Mouse (Mus musculus): ENCODE measurements around the gene Gdap1l1.

The Gdap1l1 gene

GRCm38 (mm10) chr2:163463251-163463769, 25.0 kb downstream of the Gdap1l1 start:
- no peak for DNase-seq (ENCODE audit: low spot score in 2 of 2)

- DNase-seq (ENCODE audit: low spot score in 2 of 2): no peak
Observed at GRCm38 (mm10) chr2:163463998-163464397, 25.7 kb downstream of the Gdap1l1 start.

DNA sequence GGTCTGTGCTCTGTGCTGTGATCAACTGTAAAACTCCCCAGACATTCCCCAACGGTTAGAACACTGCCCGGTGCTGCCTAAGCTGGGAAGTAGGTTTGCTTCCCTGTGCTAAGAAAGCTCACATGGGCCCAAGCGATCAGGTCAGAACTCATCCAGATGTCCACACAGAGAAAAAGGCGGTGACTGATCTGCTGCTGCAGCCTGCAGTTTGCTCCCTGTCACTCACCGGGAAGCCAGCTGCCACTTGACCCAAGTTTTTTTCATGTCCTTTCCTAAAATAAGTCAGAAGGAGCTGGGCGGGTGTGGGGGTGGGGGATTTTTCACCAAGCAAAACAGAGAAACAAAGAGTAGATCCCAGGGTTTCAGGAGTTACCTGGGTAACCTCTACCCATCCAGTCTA, 26.3 kb downstream of the Gdap1l1 start:
- no peak for DNase-seq (ENCODE audit: low spot score in 2 of 2)

- no peak for DNase-seq (ENCODE audit: low spot score in 2 of 2)
Observed at GRCm38 (mm10) chr2:163466771-163467170, 28.5 kb downstream of the Gdap1l1 start.

DNA sequence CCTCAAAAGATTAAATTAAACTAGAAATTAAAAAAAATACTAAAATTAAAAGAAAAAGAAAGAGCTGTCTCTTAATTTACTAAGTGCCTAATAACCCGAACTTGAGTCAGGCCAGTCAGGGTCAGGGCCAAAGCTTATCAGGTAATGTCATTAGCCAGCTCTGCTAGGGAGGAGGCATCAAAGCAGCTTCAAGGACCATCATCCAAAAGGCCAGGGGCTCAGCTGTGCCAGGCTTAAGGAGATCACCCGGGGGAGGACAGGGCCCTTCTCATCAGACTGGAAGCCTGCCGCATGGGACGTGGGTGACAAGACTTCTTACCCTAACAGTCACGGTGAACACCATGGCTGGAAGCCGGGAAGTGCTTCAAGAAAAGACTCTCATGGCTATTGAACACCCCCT, 29.3 kb downstream of the Gdap1l1 start:
- DNase-seq (ENCODE audit: low spot score in 2 of 2): no peak

DNA sequence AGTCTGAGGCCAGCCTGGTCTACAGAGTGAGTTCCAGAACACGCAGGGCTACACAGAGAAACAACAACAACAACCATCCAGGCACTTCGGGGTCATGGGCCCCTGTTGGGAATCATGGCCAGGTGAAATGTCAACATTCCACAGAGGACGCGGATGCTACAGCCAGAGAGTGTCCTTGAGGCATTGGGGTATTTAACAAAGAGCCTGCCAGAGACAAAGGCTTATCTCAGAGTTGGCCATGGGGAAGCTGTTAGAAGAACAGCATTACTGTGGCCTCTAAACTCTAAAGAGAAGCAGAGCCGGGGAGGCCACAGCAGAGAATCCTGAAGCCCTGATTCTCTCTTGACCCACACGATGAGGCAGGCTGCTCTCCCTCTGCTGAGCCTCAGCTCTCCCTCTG, 30.6 kb downstream of the Gdap1l1 start:
- no peak for DNase-seq (ENCODE audit: low spot score in 2 of 2)

GRCm38 (mm10) chr2:163469711-163470110, 31.4 kb downstream of the Gdap1l1 start:
- DNase-seq (ENCODE audit: low spot score in 2 of 2): no peak

DNA sequence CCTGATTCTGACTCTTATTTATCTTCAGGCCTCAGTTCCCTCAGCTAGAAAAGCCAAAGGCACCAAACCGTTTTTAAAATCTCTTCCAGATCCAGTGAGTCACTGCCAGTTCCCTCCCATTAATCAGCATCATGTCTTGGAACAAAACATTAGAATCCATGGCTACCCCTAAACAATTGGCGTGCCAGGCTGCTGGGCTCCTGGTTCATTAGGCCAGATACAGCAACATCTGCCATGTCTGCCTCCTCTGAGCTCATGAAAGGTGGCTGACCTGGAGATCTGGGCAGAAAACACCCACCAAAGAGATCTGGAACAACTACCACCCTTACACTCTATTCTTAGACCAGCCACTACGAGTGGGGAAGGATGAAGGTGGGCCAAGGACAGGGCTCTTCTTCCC, 32.9 kb downstream of the Gdap1l1 start:
- DNase-seq (ENCODE audit: low spot score in 2 of 2): peak in 1 of 2 experiments; percentile 41

DNA sequence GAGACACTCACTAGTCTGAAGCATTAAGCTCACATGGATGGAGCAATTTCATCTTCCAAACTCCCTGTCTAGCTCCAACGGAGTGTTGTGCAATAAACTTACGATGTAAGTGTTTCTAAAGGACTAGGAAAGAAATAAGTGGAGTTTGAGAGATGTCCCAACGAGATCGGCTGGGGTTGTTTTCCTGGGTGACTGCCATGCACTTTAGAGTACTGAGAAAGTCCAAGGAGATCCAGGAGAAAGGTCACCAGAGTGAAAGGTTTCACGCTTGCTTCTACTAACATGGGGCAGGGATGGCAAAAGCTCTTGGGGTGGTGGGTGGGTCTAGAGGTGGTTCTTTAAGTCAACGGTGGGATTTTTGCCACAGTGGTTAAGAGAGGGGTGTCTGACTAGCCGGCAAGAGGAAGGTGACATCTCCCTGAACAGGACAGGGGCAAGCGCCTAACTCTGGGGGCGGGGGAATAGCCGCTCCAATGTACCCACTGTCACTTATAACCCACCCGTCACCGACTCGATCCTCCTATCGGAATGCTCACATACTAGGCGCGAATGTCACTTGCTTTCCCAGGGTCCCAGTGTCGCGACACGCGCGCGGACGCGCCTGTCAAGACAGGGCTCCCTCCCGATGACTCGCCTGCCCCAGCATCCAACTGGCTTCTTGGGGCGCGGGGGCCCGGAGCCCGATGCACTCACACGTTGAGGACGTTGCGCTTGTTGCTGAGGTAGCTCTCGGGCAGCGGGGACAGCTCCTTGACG, 33.6 kb downstream of the Gdap1l1 start:
- DNase-seq (ENCODE audit: low spot score in 2 of 2): peak in 1 of 2 experiments; percentile 52

GRCm38 (mm10) chr2:163472466-163472851, 34.2 kb downstream of the Gdap1l1 start, which contains the start of gene Fitm2:
Fitm2 (minus strand) TSS chr2:163472629.
- peak; percentile 95 to 96 for DNase-seq (ENCODE audit: low spot score in 2 of 2)

GRCm38 (mm10) chr2:163480191-163480825, 42.0 kb downstream of the Gdap1l1 start:
- no peak for DNase-seq (ENCODE audit: low spot score in 2 of 2)

DNA sequence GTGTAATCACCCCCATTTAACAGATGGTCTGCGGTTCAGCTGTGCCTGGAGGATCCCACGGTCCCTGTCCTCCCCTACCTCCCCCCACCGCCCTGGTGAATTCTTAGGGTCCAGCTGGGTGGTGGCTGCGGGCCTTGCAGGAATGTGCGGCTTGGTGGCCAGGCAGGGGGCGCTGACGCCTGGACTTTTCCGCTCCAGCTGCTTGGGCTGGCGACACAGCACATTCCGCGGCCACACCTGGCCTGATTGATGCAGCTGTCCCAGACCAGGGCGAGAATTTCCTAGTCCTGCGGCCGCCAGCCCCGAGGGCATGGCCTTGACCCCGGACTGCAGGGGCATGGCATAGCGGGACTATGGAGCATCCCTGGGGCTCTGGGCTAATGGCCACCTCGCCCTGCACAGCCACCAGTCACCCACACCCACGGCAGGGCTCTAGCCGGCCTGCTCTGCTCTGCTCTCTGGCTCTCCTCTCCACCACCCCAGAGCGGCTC, 43.3 kb downstream of the Gdap1l1 start:
- DNase-seq (ENCODE audit: low spot score in 2 of 2): no peak

DNA sequence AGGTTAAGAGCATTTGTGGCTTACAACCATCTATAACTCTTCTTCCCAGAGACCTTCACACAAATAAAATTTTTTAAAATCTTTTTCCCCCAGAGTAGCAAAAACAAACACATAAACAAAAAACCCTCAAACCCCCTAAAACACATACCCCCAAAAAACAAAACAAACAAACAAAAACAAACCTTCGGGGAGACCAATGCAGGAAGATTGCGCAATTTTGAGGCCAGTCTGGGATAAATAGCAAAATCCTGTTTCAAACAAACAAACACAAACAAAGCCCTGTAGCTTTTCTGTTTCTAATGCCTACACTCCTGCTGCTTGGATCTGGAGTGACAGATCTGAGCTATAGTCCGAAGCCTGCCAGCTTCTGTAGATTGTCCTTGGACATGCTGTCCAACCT, 49.1 kb downstream of the Gdap1l1 start:
- DNase-seq (ENCODE audit: low spot score in 2 of 2): no peak

DNA sequence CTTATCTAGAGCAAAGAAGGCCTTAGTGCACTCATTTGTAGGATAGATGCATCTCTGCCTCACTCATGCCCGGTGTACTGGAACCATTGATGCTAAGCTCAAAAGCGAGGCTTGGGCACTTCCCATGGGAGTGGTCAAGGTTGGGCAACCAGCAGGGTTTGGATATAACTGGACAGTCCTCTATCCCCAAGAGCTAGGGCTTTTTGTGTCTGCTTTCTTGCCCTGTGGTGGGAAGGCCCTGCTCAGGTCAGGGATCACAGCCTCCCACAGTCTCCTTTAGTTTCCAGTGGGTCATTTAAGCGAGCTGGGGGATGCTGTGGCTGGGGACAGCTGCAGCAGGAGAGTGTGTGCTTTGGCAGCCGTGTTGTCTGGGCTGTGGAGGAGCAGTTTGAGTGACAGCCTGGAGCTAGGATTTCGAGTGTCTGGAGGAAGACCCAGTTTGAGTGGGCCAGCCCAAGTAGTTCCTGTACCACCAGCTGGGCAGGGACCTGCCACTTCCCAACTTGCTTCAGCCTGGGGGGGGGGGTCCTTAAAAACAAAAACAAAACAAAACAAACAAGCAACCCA, 51.5 kb downstream of the Gdap1l1 start:
- no peak for DNase-seq (ENCODE audit: low spot score in 2 of 2)

DNA sequence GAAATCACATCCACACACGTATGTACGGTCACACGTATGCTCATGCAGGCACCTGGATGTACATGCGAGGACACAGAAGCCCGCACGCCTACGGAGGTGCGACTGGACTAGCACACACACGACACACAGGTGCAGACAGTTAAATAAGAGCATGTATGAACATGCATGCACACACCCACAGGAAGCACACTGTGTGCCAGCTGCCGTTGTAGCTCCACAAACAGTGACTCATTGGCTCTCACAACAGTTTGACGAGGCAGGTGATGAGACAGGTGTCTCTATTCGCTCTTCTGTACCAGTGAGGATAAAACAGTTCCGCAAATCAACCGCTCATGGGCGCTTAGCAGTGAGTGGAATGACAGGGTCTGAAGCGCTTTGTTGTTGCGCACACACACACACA, 52.4 kb downstream of the Gdap1l1 start:
- no peak for DNase-seq (ENCODE audit: low spot score in 2 of 2)

GRCm38 (mm10) chr2:163491351-163491750, 53.1 kb downstream of the Gdap1l1 start:
- no peak for DNase-seq (ENCODE audit: low spot score in 2 of 2)

DNA sequence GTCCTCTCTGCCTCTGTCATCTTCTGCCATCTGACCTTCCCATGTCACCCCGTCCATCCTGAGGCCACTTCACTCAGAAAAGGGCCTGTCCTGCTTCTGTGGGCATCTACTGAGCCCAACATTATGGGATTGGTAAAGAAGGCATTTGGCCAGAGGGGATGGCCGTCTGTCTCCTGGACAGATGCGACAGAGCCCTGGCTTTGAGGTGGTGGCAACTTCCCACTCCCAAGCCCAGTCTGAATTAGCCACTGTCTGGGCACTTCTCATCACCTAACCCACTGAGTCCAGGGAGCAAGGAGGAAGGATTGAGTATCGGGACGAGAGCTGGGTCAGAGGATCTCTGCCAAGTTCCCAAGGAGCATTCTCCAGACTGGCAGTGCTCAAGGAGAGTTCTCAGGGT, 53.7 kb downstream of the Gdap1l1 start, which contains the start of gene R3hdml:
R3hdml (plus strand) TSS at position 301 of the 400 bp plus-strand sequence.
- DNase-seq (ENCODE audit: low spot score in 2 of 2): no peak

DNA sequence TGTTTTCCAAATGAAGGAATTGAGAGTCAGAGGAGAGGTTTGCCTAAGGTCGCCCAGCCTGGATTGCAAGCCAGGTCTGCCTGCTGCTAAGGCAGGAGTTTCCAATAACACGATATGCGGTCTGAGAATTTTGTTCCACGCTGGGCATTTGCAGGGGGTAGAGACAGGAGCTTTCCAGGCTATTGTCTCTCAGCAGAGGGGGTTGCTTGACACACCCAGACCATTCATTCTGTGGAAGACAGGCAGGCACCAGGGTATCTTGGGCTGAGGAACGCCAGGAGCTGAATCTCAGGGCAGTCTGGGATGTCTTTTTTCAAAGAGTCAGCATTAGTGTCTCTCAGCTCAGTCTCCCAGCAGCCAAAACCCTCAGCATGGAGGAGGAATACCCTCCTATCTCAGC, 54.8 kb downstream of the Gdap1l1 start:
- DNase-seq (ENCODE audit: low spot score in 2 of 2): no peak

GRCm38 (mm10) chr2:163493976-163494375, 55.7 kb downstream of the Gdap1l1 start:
- peak; percentile 23 to 41 for DNase-seq (ENCODE audit: low spot score in 2 of 2)

DNA sequence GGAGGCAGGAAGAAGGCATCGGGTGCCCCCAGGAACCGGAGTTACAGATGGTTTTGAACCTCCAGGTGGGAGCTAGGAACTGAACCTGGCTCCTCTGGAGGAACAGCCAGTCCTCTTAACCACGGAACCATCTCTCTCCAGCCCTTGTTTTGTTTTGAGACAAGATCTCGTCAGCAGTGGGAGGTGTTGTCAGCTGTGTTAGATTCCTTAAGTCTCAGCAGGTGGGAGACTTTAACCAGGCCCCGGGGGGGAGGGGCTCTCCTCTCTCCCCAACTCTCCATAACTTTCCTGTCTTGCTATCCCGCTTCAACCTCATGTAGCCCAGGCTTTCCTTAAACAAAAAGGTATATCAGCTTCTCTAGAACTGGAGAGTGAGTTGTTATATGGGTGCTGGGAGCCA, 56.2 kb downstream of the Gdap1l1 start:
- DNase-seq (ENCODE audit: low spot score in 2 of 2): no peak

GRCm38 (mm10) chr2:163502219-163502618, 63.9 kb downstream of the Gdap1l1 start:
- no peak for DNase-seq (ENCODE audit: low spot score in 2 of 2)

DNA sequence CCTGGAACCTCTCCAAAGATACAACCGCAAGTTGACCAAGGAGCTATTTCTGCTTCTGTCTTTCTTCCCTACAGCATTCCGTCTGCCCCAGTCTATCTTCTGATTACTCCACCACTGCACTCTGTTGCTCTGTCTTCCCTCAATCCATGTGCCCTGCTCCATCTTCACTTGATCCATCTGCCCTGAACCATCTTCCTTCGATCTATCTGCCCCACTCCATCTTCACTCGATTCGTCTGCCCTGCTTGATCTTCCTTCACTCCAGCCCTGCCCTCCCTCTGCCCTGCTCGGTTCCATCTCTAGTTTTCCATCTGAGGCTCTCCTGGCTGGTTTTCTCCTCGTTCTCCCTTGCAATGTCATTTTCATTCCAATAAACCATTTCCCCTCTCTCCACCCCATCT, 64.9 kb downstream of the Gdap1l1 start:
- DNase-seq (ENCODE audit: low spot score in 2 of 2): no peak
